Mouse (Mus musculus) monocyte, adult 2 months (primary cell): ENCODE measurements around the gene Kif13a.

Experiments used
- DNase-seq, 2 experiments: peaks; one replicate each; pipeline ENCODE4 v3.0.0; 2022; ENCODE audit warnings: low spot score in 2 of 2, low read depth in 1 of 2

Kif13a gene

GRCm38 (mm10) chr13:46840676-46841075 lies 89.0 kb downstream of the Kif13a start:
- no peak for DNase-seq

DNA sequence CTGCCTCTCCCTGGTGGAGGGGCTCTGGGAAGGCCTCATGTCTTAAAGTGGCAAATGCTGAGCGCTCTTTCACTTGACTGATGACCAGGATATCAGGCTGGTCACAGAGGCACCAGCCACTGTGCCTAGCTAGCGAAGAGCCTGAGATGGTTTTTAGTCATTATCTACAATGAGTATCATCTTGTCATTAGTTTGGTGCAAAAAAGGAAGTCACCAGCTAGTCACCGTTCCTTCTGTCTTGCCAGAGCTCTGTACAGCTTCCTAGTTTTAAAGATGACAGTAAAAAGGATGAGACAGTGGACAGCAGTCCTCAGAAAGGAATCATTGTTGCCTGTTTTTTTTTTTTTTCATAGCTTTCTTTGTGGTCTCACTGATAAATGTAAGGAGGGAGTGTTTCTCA lies 90.4 kb downstream of the Kif13a start:
- DNase-seq: no peak

- DNase-seq: no peak
Observed at GRCm38 (mm10) chr13:46838551-46838950, 91.1 kb downstream of the Kif13a start.

DNA sequence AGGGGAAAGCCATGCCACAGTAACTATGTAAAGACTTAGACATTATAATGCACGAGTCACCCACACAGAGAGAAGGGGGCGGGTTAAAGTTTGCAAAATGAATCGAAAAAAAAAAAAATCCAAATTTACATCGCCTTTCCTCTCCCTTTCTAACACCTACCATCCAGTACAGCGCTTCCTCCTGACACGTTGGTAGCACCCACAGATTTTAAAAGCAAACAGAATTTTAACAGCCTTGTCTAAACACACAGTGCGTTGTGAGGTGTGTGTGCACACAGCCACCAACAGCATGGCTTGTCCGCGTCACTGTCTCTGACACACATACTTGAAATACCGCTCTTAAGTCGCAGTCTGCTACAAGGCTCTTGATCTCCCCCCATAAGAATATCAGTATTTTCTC lies 94.3 kb downstream of the Kif13a start:
- no peak for DNase-seq

DNA sequence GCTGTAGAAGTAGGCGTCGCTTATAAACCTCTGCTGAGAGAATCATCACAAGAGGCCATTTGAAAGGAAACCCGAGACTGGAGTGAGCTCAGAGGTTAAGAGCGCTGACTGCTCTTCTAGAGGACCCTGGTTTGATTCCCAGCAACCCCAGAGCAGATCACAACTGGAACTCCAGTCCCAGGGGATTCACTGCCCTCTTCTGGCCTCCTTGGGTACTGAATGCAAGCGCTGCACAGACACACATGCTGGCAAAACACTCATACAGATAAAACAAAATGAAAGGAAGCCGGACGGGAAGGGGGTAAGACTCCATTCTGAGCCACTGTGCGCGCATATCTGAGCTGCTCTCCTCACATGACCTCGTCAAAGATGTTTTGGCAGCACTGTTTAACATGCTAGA lies 94.9 kb downstream of the Kif13a start:
- no peak for DNase-seq

GRCm38 (mm10) chr13:46833586-46833985 lies 96.1 kb downstream of the Kif13a start:
- no peak for DNase-seq

GRCm38 (mm10) chr13:46832956-46833355 lies 96.7 kb downstream of the Kif13a start:
- no peak for DNase-seq

GRCm38 (mm10) chr13:46823271-46823670 lies 106.4 kb downstream of the Kif13a start:
- no peak for DNase-seq

DNA sequence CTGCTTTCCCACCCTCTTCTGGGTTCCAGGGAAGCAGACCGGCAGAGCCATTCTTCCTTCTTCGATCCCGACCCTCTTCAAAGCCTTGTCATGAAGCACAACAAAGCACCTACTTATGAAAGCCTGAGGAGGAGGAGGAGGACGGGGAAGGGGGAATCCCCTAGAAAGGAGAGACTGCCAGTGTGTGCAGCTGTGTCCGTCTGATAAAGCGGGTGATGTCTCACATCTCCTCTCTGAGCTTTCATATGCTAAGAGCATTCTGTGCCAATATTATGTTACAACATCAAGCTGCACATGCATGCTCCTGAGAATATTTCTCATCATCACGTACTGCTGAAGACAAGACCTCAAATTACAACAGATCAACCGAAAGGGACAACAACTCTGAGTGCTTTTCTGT lies 107.5 kb downstream of the Kif13a start:
- no peak for DNase-seq

GRCm38 (mm10) chr13:46819729-46820223 lies 109.9 kb downstream of the Kif13a start:
- DNase-seq: no peak

DNA sequence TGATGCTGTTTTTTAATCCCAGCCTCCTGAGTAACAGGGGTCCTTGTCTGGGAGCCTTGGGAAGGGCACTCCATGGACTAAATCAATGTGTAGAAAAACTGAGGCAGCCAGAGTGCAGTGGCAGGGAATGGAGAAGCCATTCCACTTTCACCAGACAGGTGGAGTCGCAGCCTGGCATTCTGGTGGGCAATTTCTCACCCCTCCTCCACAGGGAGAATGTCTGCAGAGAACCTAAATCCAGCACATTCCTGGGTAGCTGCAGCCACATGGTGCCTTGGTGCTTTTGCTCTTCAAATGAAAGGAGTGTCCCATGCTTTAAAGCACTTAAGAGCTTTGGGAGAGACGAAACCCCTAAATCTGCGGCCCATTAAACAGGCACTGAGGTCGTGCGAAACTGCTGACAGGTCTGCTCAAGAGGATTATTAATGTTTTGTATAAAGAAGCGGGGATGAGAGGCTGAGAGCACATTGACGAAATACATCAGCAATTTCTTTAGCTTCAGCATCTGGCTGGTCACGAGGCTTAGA lies 110.4 kb downstream of the Kif13a start:
- no peak for DNase-seq

GRCm38 (mm10) chr13:46818374-46818773 lies 111.3 kb downstream of the Kif13a start:
- DNase-seq: no peak

- no peak for DNase-seq
Observed at GRCm38 (mm10) chr13:46812648-46813184, 117.0 kb downstream of the Kif13a start.

DNA sequence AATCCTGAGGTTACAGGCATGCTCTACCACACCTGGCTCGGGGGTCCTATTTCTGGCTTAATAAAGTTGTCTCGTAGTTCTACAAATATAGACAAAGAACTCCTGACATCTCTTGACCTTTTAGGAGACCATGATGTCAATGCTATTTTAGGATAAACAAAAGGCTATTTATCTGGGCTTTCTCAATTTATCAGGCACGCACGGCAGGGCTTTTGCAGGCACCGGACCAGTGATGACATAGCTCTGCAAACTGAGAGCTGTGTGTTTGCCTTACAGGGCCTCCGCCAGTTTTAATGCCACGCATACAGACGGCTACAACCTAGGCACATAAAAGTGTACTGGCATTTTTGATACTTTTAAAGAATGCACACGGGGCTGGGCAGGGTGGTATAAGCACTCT lies 118.0 kb downstream of the Kif13a start:
- DNase-seq: no peak

- DNase-seq: no peak
Observed at GRCm38 (mm10) chr13:46810613-46811012, 119.1 kb downstream of the Kif13a start.

- peak in 1 of 2 experiments; percentile 20 for DNase-seq
Observed at GRCm38 (mm10) chr13:46810098-46810497, 119.6 kb downstream of the Kif13a start.

GRCm38 (mm10) chr13:46807901-46808300 lies 121.8 kb downstream of the Kif13a start:
- DNase-seq: no peak

DNA sequence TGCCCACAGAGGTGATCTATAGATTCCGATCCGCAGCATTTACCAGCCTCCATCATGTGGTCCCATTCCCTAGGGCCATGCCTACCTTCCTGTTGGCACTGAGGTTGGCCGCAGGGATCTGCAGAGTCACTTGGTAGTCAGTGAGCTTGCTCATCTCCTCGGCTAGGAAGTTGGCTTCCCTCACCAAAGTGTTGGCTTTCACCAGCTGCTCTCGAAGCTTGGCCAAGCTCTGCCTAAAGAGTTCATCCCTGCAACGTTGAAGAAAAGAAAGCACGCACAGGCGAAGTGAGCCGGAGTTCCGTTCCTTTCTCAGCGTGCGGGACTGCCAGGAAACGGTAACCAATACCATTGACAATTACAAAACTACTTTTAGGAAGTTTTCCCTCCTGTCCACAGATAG lies 128.5 kb downstream of the Kif13a start:
- no peak for DNase-seq

DNA sequence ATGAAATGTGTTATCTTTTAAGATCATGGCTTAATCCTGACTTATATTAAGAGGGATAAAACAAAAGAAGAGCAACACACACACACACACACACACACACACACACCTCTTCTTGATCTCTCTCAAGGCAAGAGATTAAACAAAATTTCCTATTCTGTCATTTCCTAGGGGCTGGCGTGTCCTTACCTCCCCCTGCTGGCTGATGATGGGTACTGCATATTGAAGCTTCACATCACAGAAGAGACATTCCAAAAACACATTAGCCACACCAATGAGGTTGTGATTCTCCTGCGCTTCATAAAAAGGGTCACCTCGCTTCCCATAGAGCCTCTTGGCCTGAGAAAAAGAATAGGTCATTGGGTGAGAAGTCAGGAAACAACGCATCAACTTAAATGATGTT lies 131.5 kb downstream of the Kif13a start:
- no peak for DNase-seq

DNA sequence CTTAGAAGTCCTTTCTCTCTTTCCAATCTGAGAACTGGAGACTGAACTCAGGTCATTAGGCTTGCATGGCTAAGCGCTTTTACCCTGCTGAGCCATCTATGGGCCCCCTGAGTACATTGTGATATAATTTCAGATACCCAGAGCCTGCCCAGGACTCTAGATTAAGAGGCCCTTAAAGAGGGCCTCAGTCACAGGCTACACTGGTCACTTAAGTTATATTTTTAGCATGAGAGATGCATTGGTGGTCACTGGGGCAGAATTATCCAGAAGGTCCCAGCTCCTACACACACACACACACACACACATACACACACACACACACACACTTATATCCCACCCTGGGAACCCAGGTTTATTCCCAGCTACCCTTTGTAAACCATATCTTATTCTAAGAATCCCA lies 133.3 kb downstream of the Kif13a start:
- no peak for DNase-seq

- no peak for DNase-seq
Observed at GRCm38 (mm10) chr13:46793824-46794223, 135.8 kb downstream of the Kif13a start.

GRCm38 (mm10) chr13:46788452-46788851 lies 141.2 kb downstream of the Kif13a start:
- no peak for DNase-seq

GRCm38 (mm10) chr13:46786836-46787235 lies 142.8 kb downstream of the Kif13a start:
- DNase-seq: no peak
